Mouse (Mus musculus) thymus, postnatal 10 days (tissue): Measurements from ENCODE around the gene Uvrag.

ENCODE experiments used
- DNase-seq, 2 experiments: peaks; one replicate each; pipeline ENCODE4 v3.0.0; 2021; ENCODE audit warnings: low spot score in 2 of 2

Gene Uvrag

GRCm38 (mm10) chr7:98888810-98889209, 252.1 kb downstream of the Uvrag start:
- no peak for DNase-seq

DNA sequence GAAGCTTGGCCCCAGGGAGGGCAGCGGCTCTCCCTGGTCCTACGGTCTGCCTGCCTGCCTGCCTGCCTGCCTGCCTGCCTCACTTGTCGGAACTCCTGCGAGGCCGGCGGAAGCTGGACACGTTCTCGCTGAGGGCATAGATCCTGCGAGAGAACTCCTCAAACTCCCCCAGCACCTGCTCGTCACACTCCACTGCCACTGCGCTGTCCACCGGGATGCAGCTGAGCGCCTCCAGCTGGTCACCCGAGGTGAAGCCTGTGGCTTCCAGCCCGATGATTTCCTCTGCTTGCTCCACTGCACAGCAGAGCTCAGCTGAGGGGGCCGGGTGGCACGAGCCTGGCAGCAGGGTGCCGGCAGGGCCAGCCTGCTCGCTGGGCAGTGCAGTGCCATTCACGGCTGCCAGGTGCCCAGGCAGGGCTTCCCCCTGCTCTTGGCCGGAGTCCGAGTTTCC, 253.1 kb downstream of the Uvrag start:
- DNase-seq, result no peak

- DNase-seq, result no peak
Measured at GRCm38 (mm10) chr7:98881887-98882286, 259.1 kb downstream of the Uvrag start.

GRCm38 (mm10) chr7:98879176-98879575, 261.8 kb downstream of the Uvrag start:
- no peak for DNase-seq

DNA sequence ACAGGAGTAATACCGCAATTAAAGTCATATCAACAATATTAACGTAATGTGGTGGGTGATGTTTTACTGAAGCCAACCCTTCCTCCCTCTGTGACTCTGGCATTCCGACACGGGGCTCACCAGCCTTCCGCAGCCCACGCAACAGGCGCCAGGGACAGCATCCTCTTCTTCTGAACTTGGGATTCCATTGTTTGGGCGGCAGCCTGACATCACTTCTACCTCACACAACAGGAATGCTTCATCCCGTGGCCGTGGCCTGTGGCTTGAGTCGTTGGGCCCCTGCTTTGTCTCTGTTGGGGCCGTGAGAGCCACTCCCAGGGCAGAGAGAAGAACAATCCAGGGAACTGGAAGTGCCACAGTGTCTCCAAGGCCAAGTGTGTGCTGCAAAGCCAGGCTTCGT, 264.8 kb downstream of the Uvrag start:
- DNase-seq, result no peak

DNA sequence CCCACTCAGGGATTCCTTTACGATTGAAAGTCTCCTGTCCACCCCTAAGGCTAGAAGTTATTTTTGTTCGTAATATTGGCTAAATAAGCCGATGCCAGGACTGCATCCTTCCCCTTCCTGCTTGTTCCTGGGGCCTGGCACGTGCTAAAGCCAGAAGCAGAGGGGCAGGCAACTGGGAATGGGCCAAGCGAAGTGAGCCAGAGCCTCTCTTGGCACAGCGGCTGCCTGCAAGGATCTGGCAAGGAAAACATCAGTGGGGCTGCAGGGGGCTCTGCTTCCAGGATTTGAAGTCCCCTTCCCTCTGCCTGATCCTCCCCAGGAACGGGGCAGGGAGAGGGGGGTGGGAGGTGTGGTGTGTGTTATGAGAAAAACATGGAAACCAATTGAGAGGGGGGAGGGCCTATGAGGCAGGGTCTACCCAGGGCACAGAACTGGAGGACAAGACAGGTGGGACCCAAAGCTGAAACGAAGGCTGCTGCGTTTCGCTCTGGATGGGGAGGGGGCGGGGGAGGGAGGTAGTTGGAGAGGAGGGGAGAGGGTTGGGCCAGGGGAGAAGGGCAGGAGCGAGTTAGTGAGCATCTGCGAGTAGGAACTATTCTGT, 265.5 kb downstream of the Uvrag start:
- no peak for DNase-seq

DNA sequence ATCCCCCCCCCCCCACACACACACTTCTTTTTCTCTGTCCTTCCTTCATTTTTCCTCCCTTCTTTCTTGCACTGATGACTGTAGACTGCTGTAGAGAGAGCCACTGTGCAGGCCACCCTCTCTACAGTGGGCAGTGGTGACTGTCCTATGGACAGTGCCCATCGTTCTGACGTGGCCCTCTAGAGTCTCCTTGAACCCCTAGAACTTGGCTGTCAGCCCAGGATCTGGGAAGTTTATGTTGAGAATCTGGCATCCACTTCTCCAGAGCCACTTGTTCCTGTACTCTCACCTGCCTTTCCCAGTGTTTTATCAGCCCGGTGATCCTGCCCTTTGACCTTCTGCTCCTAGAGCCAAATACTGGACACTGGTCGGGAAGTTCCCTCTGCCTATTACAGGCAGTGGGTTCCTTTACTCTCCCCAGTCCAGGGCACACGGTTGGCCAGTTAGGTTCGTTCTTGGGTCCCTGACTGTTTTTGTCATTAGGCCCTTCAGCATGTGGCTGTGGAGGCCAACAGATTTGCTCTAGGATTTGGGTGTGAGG, 266.5 kb downstream of the Uvrag start:
- DNase-seq, result no peak

DNA sequence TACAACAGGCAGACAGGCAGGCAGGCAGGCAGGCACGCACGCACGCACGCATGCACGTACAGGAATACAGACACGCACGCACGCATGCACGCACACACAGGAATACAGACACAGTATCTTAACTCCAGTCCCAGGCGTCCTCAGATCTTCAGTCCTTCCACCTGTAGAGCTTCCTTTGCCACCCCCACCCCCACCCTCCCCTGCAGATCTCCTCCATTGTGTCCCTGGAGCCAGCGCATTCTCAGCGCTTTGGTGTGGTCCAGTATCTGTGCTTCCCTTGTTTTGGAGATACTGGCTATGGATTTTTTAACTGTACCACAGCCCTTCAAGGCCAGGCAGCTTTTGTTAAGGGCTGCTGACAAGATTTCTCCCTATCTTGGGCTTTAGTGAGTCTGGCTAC, 267.6 kb downstream of the Uvrag start:
- DNase-seq, result no peak

DNA sequence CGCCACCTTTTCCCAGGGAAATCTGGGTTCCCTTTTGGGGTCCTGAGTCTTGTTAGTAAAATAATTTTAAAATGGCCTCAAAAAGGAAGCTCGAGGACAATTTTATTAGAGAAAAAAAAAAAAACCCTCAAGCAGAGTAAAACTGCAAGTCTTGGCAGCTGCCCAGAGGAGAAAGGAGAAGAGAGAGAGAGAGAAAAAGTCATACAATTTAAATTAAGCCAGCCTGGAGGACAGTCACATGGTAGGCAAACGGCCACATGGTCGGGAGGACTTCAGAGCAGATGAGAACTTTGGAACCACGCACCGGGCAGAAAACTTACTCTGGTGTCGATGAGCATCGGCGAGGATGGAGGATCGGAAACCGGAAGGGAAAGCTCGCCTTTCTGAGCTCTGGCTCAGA, 269.1 kb downstream of the Uvrag start:
- no peak for DNase-seq

GRCm38 (mm10) chr7:98870791-98871190, 270.1 kb downstream of the Uvrag start:
- DNase-seq, result no peak

DNA sequence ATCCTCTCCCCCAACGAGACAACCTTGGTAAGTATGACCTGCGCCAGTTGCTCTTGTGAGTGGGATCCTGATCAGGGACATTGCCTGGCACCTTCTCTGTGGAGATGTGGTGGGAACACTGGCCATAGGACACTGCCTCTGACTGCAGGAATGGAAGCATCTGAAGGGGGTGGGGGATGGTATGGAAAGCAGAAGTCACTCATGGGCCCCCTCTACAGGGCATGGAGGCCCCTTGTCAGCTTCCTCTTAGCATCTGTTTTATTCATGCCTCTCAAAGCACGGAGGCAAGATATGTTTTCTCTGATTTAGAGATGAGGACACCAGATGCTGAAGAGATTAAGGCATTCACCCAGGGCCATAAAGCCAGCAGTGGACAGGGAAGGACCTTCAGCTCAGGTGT, 271.9 kb downstream of the Uvrag start:
- DNase-seq, result no peak

DNA sequence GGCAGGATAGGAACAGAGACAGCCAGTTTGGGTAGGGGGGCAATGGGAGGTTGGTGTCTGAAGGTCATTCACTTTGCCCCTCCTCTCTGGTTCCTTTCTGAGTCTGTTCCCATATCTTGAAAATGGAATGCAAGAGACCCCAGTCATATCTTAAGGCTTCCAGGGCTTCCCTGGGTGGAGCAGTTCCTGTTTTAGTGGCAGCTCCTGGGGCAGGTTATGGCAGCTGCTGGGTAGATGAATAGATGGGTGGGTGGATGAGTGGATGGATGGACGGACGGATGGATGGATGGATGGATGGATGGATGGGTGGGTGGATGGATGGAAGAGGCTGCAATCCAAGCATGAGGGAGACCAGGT, 273.2 kb downstream of the Uvrag start:
- DNase-seq, result no peak

- no peak for DNase-seq
Measured at GRCm38 (mm10) chr7:98867053-98867793, 273.7 kb downstream of the Uvrag start.

GRCm38 (mm10) chr7:98863969-98864718, 276.8 kb downstream of the Uvrag start:
- DNase-seq, result no peak

GRCm38 (mm10) chr7:98862994-98863393, 277.9 kb downstream of the Uvrag start:
- no peak for DNase-seq

DNA sequence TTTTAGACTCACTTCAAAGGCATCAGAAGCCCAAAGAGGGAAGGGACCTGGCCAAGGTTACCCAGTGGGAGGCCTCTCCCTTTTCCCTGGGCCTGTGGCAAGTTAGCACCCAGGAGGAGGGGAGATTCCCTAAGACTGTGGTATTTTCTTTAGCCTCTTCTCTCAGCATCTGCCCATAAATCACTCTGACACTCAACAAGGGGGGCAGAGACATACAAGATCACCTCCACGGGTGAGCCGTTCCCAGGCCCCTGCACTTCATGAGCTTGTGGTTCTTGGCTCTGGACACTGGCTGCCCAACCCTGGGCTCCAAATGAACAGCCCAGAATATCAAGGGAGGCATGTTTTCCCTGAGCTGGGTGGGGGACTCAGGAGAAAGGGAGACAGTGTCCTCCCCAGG, 279.9 kb downstream of the Uvrag start:
- DNase-seq, result no peak

- no peak for DNase-seq
Measured at GRCm38 (mm10) chr7:98857094-98857493, 283.8 kb downstream of the Uvrag start.

GRCm38 (mm10) chr7:98856128-98856527, 284.8 kb downstream of the Uvrag start:
- no peak for DNase-seq

DNA sequence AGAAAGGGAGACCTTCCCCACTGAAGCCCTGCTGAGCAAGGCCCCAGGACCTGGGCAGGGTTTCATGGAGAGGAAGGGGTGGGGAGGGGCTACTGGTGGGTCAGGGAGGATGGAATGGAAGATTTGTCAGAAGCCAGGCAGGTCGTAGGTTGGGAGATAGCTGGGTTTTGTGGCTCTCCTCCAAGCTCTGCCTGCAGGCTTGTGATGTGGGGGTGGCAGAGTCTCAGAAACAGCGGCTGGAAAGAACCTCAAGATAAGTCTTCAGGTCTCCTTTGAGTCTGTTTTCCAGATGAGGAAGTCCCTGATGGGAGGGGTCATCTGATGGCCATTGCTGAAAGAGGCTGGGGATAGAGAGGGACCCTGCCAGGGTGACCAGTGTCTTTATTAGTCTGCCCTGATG, 285.6 kb downstream of the Uvrag start:
- DNase-seq, result no peak

DNA sequence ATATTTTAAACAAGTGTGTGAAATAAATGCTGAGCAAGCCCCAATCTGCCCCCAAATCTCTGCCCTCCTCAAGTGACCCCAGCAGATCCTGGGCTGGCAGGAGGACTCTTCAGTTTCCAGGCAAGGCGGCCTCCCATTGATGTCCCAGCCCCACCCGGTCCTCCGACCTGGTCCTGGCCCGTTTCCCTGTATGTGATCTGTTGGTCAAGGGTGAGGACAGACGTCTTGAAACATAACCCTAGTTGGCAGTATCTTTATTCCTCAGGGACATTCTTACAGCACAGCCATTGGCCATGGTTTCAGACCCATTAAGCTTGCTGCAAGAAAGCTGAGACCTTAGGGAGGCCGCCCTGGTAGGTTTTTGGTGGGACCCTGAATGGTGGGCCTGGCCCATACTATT, 287.1 kb downstream of the Uvrag start:
- DNase-seq, result no peak

- no peak for DNase-seq
Measured at GRCm38 (mm10) chr7:98852950-98853650, 287.8 kb downstream of the Uvrag start.

- no peak for DNase-seq
Measured at GRCm38 (mm10) chr7:98851220-98851619, 289.7 kb downstream of the Uvrag start.
